Mouse (Mus musculus) midbrain, embryonic 16.5 days (tissue): ENCODE measurements around the gene Msx1. TPM values are rescaled to one million over a fixed set of nuclear protein-coding genes. Genes with fewer than 3 reads are reported as not detected.

ENCODE experiments used
- ATAC-seq: fragments of 200-750 bp; cut with Nextera tagmentation; 2 replicates; pipeline ENCODE4 v1.8.0; 2017; ENCODE audit warnings: moderate TSS enrichment
- H3K27ac ChIP-seq: fragments of 300-500 bp; sonication (generic); 2 replicates; pipeline ENCODE4 v1.5.1; 2014; ENCODE audit warnings: mild to moderate bottlenecking, low read length, mixed read lengths
- H3K27me3 ChIP-seq: fragments of 300-500 bp; sonication (generic); 2 replicates; pipeline ENCODE4 v1.6.1; 2014; ENCODE audit warnings: low read depth, low read length, mixed read lengths; ENCODE audit not compliant: control insufficient read depth, insufficient read depth
- H3K36me3 ChIP-seq: fragments of 300-500 bp; sonication (generic); 2 replicates; pipeline ENCODE4 v1.6.1; 2014; ENCODE audit warnings: mild to moderate bottlenecking, low read length, moderate library complexity, mixed read lengths; ENCODE audit not compliant: control insufficient read depth, insufficient read depth
- H3K4me1 ChIP-seq: fragments of 300-500 bp; sonication (generic); 2 replicates; pipeline ENCODE4 v1.6.1; 2014; ENCODE audit warnings: mild to moderate bottlenecking, low read length, mixed read lengths; ENCODE audit not compliant: control insufficient read depth, insufficient read depth
- H3K4me2 ChIP-seq: fragments of 300-500 bp; sonication (generic); 2 replicates; pipeline ENCODE4 v1.6.1; 2014; ENCODE audit warnings: mild to moderate bottlenecking, low read length, mixed read lengths
- H3K4me3 ChIP-seq: fragments of 300-500 bp; sonication (generic); 2 replicates; pipeline ENCODE4 v1.5.1; 2014; ENCODE audit warnings: low read depth, mild to moderate bottlenecking, low read length, moderate library complexity, mixed read lengths
- H3K9ac ChIP-seq: fragments of 300-500 bp; sonication (generic); 2 replicates; pipeline ENCODE4 v1.6.1; 2014; ENCODE audit warnings: low read depth, low read length, mixed read lengths
- H3K9me3 ChIP-seq: fragments of 300-500 bp; sonication (generic); replicated peaks from 2 replicates; pipeline ENCODE4 v1.6.1; 2014; ENCODE audit warnings: mild to moderate bottlenecking, low read length, mixed read lengths; ENCODE audit not compliant: control insufficient read depth, poor library complexity, severe bottlenecking
- WGBS: fragments of 180-500 bp; shearing (Covaris S2); extraction: QIAGEN DNeasy Blood & Tissue Kit; methylation state at CpG from one replicate; pipeline ENCODE4 v1.1.7; 2014; 5-methylcytosine and 5-hydroxymethylcytosine counted together
- polyA plus RNA-seq: library from polyadenylated mRNA; unstranded; fragments of >200 nt; fragmentation: Nextera tagmentation; extraction: Ambion mirVana; gene quantifications from 2 replicates; pipeline ENCODE4 v1.2.1, GENCODE M21; 2015

The Msx1 gene
- polyA plus RNA-seq, 1 experiment from 2014 or later, result 10.8 TPM

DNA sequence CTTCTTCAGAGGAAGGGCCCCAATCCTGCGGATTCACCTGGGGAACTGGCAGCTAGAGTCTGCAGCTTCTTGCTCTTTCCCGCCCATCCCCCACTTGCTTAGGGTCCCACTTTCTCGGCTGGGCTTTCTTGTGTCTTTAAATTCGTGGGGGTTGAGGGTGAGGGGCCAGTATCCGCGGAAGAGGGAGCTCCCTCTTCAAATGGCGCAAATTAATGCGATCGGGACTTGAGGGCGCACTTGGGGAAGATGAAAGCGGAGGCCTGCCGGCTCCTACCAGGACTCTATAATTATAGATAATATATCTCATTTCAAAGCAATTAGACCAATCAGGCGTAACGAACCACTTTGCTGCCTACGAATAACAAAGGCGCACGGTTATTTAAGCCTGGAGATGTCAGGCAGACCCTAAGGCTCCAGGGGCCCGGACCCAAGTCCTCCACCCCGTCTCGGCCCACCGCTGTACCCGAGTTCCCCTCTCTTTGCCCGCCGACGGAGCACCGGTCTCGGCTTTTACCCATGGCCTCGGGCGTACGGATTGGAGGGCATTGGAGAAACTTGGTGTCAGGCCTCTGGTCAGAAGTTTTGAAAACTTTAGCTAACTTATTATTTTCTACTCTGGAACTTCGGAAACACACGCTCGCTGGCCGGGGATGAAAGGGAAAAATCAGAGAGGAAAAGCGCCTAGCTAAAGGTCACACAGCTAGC is 4.4 kb upstream of the Msx1 start:
- Histone ChIP-seq H3K27me3 (peaks cover 63% of the 10 kb centered on the region), H3K9me3 (no peaks in the 10 kb centered on the region), H3K9ac (no peak overlapping the region), H3K4me2 (no peak overlapping the region), H3K4me1 (peaks cover 11% of the 10 kb centered on the region; the same call in 1 of the 2 replicates), H3K4me3 (no peak overlapping the region), H3K36me3 (no peaks in the 10 kb centered on the region), H3K27ac (no peak overlapping the region)
- no peak for ATAC-seq
- 1% methylated on average over 35 of the region's 35 CpGs for WGBS

DNA sequence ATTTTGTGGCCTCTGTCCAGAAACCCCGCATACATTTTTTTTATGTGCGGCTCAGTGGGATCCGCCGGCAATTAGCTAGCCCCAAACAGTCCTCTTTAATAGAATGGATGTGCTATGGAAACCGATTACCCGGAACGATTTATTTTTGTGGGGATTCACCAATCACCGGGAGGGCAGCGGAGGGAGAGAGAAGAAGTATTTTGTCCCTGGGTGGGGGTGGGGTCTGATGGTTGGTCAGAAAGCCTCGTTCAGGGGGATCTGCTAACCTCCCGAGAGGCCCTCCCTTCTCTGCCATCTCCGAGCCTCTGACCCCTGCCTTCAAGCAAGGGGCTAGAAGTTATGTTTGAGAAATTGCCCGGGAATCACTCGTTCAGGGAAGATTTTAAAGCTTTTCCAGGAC is 3.6 kb upstream of the Msx1 start:
- Histone ChIP-seq H3K4me2 (no peak overlapping the region), H3K27me3 (peaks cover 56% of the 10 kb centered on the region), H3K27ac (no peak overlapping the region), H3K4me3 (no peak overlapping the region), H3K36me3 (no peaks in the 10 kb centered on the region), H3K9ac (no peak overlapping the region), H3K4me1 (peaks cover 13% of the 10 kb centered on the region; the same call in 1 of the 2 replicates), H3K9me3 (no peaks in the 10 kb centered on the region)
- no peak for ATAC-seq
- WGBS, result 1% methylated on average over 14 of the region's 14 CpGs

DNA sequence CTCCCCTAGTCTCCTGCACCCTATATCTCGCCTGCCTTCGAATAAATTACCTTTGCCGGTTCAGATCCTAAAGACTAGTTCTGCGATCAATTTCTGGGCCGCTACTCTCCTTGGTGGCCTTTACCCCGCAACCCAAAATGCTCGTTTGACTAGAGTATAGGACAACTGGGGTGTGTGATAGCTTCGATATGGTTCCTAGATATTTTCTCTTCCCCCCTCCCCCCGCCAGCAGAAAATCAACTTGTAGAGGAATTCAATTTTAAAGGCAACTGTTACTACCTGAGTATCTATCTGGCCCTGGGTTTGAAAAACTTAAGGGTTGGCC is 3.2 kb upstream of the Msx1 start:
- under 1% methylated on average over 9 of the region's 9 CpGs for WGBS
- H3K27me3 ChIP-seq, result peaks cover 51% of the 10 kb centered on the region
- H3K4me1 ChIP-seq, result peaks cover 13% of the 10 kb centered on the region; the same call in 1 of the 2 replicates
- no peak for ATAC-seq
- no peak overlapping the region for H3K4me2 ChIP-seq
- H3K27ac ChIP-seq, result no peak overlapping the region
- H3K9me3 ChIP-seq, result no peaks in the 10 kb centered on the region
- H3K4me3 ChIP-seq, result no peak overlapping the region
- H3K9ac ChIP-seq, result no peak overlapping the region
- H3K36me3 ChIP-seq, result no peaks in the 10 kb centered on the region

DNA sequence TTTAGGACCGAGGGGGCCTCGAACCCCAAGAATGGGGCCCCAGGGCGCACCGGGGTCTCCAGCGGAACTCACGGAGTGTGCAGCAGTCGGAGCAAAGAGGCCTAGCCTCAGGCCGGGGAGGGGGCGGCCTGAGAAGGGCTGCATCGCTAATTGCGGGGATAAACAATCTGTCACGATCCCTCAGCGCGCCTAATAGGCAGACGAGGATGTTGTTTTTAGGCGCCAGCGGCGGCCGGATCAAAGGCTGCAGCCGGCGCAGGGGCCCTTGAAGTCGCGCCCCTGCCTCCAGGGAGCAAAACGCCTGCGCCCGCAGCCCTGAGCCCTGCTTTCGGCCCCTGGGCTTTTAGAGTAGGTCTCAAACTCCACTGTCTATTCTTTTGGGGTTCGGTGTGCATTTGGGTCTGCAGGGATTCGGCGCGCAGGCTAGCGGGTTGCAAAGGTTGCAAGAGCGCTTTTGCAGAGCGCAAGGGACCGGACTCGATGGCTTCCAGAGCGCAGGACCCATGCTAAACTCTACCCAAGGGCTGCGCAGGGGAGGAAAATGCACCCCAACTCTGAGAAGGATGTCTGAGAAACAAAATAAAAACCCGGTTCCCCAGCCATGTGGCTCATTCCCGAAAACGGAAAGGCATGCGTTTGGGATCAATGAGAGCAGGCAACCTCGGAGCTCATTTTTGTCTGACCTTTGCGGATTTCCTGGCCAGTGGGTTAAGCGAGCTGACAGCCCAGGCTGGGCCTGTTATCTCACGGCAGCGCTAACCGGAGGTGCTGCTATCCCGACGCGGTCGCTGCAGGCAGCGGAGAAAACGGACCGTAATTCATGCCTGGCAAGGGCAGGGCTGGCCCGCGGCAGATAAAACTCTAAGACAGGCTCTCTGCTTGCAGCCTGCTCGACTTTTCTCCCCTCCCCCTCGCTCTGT is 2.6 kb upstream of the Msx1 start:
- WGBS, result under 1% methylated on average over 59 of the region's 59 CpGs
- H3K27ac ChIP-seq, result no peak overlapping the region
- H3K4me2 ChIP-seq, result no peak overlapping the region
- no peaks in the 10 kb centered on the region for H3K9me3 ChIP-seq
- no peak overlapping the region for H3K9ac ChIP-seq
- peaks cover 13% of the 10 kb centered on the region; the same call in 1 of the 2 replicates for H3K4me1 ChIP-seq
- no peak overlapping the region for H3K4me3 ChIP-seq
- H3K27me3 ChIP-seq, result peaks cover 46% of the 10 kb centered on the region
- no peaks in the 10 kb centered on the region for H3K36me3 ChIP-seq
- no peak for ATAC-seq

DNA sequence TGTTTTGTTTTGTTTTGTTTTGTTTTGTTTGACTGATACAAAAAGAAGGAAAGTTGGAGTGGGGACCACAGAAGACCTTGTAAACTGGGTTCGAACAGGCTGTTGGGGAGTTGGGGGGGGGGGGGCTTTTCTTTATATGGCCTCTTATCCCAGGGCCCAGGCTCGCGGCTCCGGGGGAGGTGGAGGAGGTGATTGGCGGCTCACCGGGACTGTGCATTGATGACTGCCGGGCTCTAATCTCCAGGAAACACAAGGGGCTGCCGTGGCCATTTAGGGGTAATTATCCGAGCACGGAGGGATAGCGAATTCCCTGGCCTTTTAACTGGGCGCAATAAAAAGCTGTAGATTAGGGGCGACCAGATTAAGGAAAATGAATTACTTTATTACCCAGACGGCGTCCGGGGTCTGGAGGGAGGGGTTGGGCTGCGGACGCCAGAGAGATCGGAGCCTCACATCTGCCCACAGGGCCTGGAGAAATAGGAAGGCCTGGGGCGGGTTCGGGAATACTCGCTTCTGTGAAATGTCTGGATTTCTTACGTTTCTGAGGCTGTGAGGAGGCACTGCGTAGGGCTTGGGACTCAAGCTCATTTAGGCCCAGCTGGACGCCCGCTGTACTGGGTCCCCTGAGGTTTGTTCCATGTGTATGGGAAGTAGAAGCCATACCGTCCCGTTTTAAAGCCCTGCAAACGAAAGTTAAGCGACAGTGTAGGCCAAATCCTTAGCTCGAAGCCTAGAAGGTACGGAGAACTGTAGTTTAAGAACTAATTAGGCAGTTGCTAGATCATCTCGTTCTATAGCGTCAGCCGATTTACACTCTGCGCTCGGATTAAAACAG is 1.4 kb upstream of the Msx1 start:
- Histone ChIP-seq H3K9me3 (no peaks in the 10 kb centered on the region), H3K9ac (no peak overlapping the region), H3K4me1 (peaks cover 13% of the 10 kb centered on the region; the same call in 1 of the 2 replicates), H3K27me3 (peaks cover 41% of the 10 kb centered on the region), H3K4me3 (no peak overlapping the region), H3K4me2 (no peak overlapping the region), H3K27ac (no peak overlapping the region), H3K36me3 (no peaks in the 10 kb centered on the region)
- ATAC-seq, result no peak
- 2% methylated on average over 37 of the region's 37 CpGs for WGBS

DNA sequence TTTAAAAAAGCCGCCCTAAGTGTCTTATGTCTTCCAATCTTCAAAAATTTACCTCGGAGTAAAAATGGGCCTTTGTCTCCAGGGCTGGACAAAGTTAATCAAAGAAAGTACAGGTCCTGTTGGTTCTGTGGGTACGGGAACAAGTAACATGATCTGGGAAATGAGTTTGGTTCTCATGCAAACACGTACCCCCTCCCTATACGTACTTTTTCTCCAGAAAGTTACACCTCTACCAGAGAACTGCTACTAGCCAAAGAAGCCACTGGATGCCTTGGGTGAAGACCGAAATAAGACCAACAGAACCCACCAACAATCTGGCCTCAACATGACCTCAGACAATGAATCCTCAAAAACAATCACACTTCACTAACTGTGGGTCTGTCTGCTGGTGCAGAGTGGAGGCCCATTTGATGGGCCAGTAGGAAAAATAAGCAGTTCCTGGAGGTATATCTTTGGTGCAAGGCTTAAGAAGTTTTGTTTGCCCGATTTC is 773 bp upstream of the Msx1 start:
- 5% methylated on average over 7 of the region's 7 CpGs for WGBS
- H3K27me3 ChIP-seq, result peaks cover 40% of the 10 kb centered on the region
- H3K36me3 ChIP-seq, result no peaks in the 10 kb centered on the region
- no peak overlapping the region for H3K4me2 ChIP-seq
- H3K27ac ChIP-seq, result no peak overlapping the region
- H3K4me3 ChIP-seq, result no peak overlapping the region
- ATAC-seq, result no peak
- peaks cover 13% of the 10 kb centered on the region; the same call in 1 of the 2 replicates for H3K4me1 ChIP-seq
- H3K9me3 ChIP-seq, result no peaks in the 10 kb centered on the region
- H3K9ac ChIP-seq, result no peak overlapping the region

DNA sequence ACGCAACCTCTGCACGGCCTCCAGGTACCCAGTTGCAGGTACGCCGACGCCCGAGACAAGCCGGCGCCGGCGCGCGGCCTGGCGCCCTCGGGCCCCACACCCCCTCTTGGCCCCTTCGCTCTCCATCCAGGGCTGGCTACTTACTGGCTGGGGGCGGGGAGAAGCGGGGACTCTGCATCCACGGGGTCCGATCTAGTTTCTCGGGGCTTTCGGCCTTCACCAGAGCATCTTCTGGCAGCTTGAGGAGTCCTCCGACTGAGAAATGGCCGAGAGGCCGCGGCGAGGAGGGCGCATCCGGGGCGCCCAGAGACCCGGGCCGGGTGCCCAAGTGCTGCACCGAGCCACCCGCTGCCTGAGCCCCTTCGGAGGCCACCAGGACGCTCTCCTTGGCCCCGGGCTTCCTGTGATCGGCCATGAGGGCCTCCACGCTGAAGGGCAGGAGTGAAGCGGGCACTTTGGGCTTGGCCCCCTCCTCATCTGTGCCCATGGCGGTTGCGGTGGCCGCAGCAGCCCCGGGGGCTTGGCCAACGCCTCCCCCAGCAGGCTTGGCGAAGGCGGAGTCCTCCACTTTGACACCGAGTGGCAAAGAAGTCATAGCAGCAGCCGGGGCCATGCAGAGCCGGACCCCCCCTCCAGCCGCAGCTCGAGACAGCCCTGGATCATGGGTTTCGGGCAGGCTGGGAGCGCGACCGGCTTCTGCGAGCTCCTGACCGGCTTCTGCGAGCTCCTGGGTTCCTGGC is 492 bp downstream of the Msx1 start:
- no peak overlapping the region for H3K27ac ChIP-seq
- no peaks in the 10 kb centered on the region for H3K9me3 ChIP-seq
- peaks cover 41% of the 10 kb centered on the region for H3K27me3 ChIP-seq
- no peaks in the 10 kb centered on the region for H3K36me3 ChIP-seq
- peak overlapping the region; percentile 32 for H3K4me3 ChIP-seq
- under 1% methylated on average over 57 of the region's 58 CpGs for WGBS
- H3K4me1 ChIP-seq, result peaks cover 13% of the 10 kb centered on the region; the same call in 1 of the 2 replicates
- peak overlapping the region; percentile 18 for H3K9ac ChIP-seq
- ATAC-seq, result peak; percentile 39
- H3K4me2 ChIP-seq, result peak overlapping the region; percentile 45
